Mouse (Mus musculus) heart, postnatal 0 days (tissue): ENCODE measurements around the gene Coq3. TPM values are rescaled to one million over a fixed set of nuclear protein-coding genes. Genes with fewer than 3 reads are reported as not detected.
A peak's percentile ranks its signal among the peaks of the same experiment; 100 is the strongest.

ENCODE experiments used
- ATAC-seq: fragments of 200-750 bp; cut with Nextera tagmentation; 2 replicates; pipeline ENCODE4 v1.8.0; 2017; ENCODE audit warnings: low read depth, moderate number of reproducible peaks, moderate library complexity; ENCODE audit not compliant: insufficient read depth
- DNase-seq: peaks from one replicate; pipeline ENCODE4 v3.0.0-alpha.2; 2016; ENCODE audit warnings: low spot score
- H3K27ac ChIP-seq: fragments of 300-500 bp; sonication (generic); 2 replicates; pipeline ENCODE4 v1.5.1; 2014; ENCODE audit warnings: low read depth, mild to moderate bottlenecking
- H3K27me3 ChIP-seq: fragments of 300-500 bp; sonication (generic); 2 replicates; pipeline ENCODE4 v1.6.1; 2014; ENCODE audit warnings: low read length, mixed read lengths; ENCODE audit not compliant: control insufficient read depth, insufficient read depth
- H3K36me3 ChIP-seq: fragments of 300-500 bp; sonication (generic); replicated peaks from 2 replicates; pipeline ENCODE4 v1.6.1; 2014; ENCODE audit warnings: low read length, mixed read lengths; ENCODE audit not compliant: control insufficient read depth, insufficient read depth
- H3K4me1 ChIP-seq: fragments of 300-500 bp; sonication (generic); 2 replicates; pipeline ENCODE4 v1.6.1; 2014; ENCODE audit warnings: antibody characterized with exemption; ENCODE audit not compliant: control insufficient read depth, insufficient read depth
- H3K4me2 ChIP-seq: fragments of 300-500 bp; sonication (generic); 2 replicates; pipeline ENCODE4 v1.6.1; 2014; ENCODE audit warnings: low read depth, mild to moderate bottlenecking, low read length, moderate library complexity
- H3K4me3 ChIP-seq: fragments of 300-500 bp; sonication (generic); 2 replicates; pipeline ENCODE4 v1.5.1; 2014; ENCODE audit warnings: low read depth, low read length
- H3K9ac ChIP-seq: fragments of 300-500 bp; sonication (generic); replicated peaks from 2 replicates; pipeline ENCODE4 v1.6.1; 2014; ENCODE audit warnings: low read depth, low read length, mixed read lengths
- H3K9me3 ChIP-seq: fragments of 300-500 bp; sonication (generic); replicated peaks from 2 replicates; pipeline ENCODE4 v1.6.1; 2016; ENCODE audit warnings: low read length; ENCODE audit not compliant: control insufficient read depth
- CTCF ChIP-seq: IDR thresholded peaks from 2 replicates; pipeline ENCODE4 v1.5.1; 2016; ENCODE audit warnings: antibody characterized with exemption, control low read depth, low read depth
- EP300 ChIP-seq: IDR thresholded peaks from 2 replicates; pipeline ENCODE4 v1.6.1; 2016; ENCODE audit warnings: antibody characterized with exemption, low read depth
- WGBS: fragments of 180-500 bp; shearing (Covaris S2); extraction: QIAGEN DNeasy Blood & Tissue Kit; methylation state at CpG from one replicate; pipeline ENCODE4 v1.1.7; 2014; 5-methylcytosine and 5-hydroxymethylcytosine counted together
- polyA plus RNA-seq: library from polyadenylated mRNA; unstranded; fragments of >200 nt; fragmentation: Nextera tagmentation; extraction: Ambion mirVana; gene quantifications from 2 replicates; pipeline ENCODE4 v1.2.1, GENCODE M21; 2015
- total RNA-seq: library from RNA; depleted of rRNA; stranded (reverse); fragments of >200 nt; gene quantifications from 2 replicates; pipeline ENCODE4 v1.2.3, GENCODE M21; 2014; ENCODE audit warnings: low replicate concordance

The Coq3 gene
- total and polyA plus RNA-seq, 2 experiments from 2014 or later: 23.3 to 40.0 TPM

GRCm38 (mm10) chr4:21931772-21932630, 52.5 kb downstream of the Coq3 start:
- ATAC-seq: 0 out of 2 replicates have a peak, but pooled peaks have one; percentile 19
- Histone ChIP-seq H3K4me2 (peak overlapping the region; percentile 99), H3K27me3 (no peaks in the 10 kb centered on the region), H3K36me3 (no peaks in the 10 kb centered on the region), H3K4me3 (peak overlapping the region; percentile 72), H3K4me1 (peaks cover 5% of the 10 kb centered on the region; the same call in 1 of the 2 replicates), H3K27ac (peak overlapping the region; percentile 23; the same call in 1 of the 2 replicates), H3K9me3 (no peaks in the 10 kb centered on the region), H3K9ac (peak overlapping the region; percentile 68)
- 15% methylated on average over 23 of the region's 23 CpGs for WGBS
- TF ChIP-seq CTCF: no peak
- no peak for TF ChIP-seq EP300
- no peak for DNase-seq

GRCm38 (mm10) chr4:21935378-21935777, 55.9 kb downstream of the Coq3 start:
- Histone ChIP-seq H3K9ac (no peak overlapping the region), H3K9me3 (no peaks in the 10 kb centered on the region), H3K36me3 (no peaks in the 10 kb centered on the region), H3K4me3 (no peak overlapping the region), H3K27me3 (no peaks in the 10 kb centered on the region), H3K4me2 (no peak overlapping the region), H3K27ac (no peak overlapping the region), H3K4me1 (peaks cover 5% of the 10 kb centered on the region; the same call in 1 of the 2 replicates)
- no peak for TF ChIP-seq CTCF
- no peak for TF ChIP-seq EP300
- WGBS: 87% methylated on average over 2 of the region's 2 CpGs
- ATAC-seq: no peak
- DNase-seq: no peak

GRCm38 (mm10) chr4:21936424-21936823, 57.0 kb downstream of the Coq3 start:
- Histone ChIP-seq H3K4me3 (no peak overlapping the region), H3K27me3 (no peaks in the 10 kb centered on the region), H3K27ac (no peak overlapping the region), H3K9ac (no peak overlapping the region), H3K4me2 (no peak overlapping the region), H3K9me3 (no peaks in the 10 kb centered on the region), H3K4me1 (no peaks in the 10 kb centered on the region), H3K36me3 (no peaks in the 10 kb centered on the region)
- ATAC-seq (no peak), DNase-seq (no peak)
- WGBS: 84% methylated on average over 9 of the region's 9 CpGs
- TF ChIP-seq CTCF (no peak), EP300 (no peak)

GRCm38 (mm10) chr4:21937890-21938289, 58.4 kb downstream of the Coq3 start:
- TF ChIP-seq CTCF (no peak), EP300 (no peak)
- no peak overlapping the region for H3K4me2 ChIP-seq
- no peak overlapping the region for H3K9ac ChIP-seq
- no peaks in the 10 kb centered on the region for H3K27me3 ChIP-seq
- H3K36me3 ChIP-seq: no peaks in the 10 kb centered on the region
- H3K27ac ChIP-seq: no peak overlapping the region
- H3K4me3 ChIP-seq: no peak overlapping the region
- WGBS: 82% methylated on average over 8 of the region's 8 CpGs
- no peaks in the 10 kb centered on the region for H3K4me1 ChIP-seq
- H3K9me3 ChIP-seq: no peaks in the 10 kb centered on the region
- no peak for ATAC-seq
- no peak for DNase-seq

DNA sequence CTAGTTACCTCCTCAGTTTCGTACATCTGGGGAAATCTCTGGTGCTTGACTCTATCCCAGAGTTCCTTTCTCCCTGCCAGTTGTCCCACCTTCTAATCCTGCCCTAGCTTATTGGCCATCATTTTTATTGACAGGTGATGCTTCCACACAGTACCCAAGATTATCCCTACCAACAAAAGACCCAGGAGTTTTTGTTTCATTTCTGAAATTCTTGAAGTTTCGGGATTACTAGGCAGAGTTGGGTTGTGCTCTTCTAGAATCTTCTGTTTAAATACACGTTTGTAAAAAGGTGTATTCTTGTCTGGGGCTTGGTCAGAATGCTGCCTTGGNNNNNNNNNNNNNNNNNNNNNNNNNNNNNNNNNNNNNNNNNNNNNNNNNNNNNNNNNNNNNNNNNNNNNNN, 65.2 kb downstream of the Coq3 start:
- 83% methylated on average over 3 of the region's 3 CpGs for WGBS
- ATAC-seq: no peak
- Histone ChIP-seq H3K9ac (no peak overlapping the region), H3K4me3 (no peak overlapping the region), H3K36me3 (no peaks in the 10 kb centered on the region), H3K27me3 (no peaks in the 10 kb centered on the region), H3K27ac (no peak overlapping the region), H3K4me1 (no peaks in the 10 kb centered on the region), H3K9me3 (no peaks in the 10 kb centered on the region), H3K4me2 (no peak overlapping the region)
- DNase-seq: no peak
- TF ChIP-seq CTCF (no peak), EP300 (no peak)
